Mouse (Mus musculus) embryonic fibroblast, embryonic 13.5 days (primary cell): ENCODE data around the gene Timm9. TPM values are rescaled to one million over a fixed set of nuclear protein-coding genes. Genes with fewer than 3 reads are reported as not detected.
A peak's percentile ranks its signal among the peaks of the same experiment; 100 is the strongest.

Source experiments
- H3K27ac ChIP-seq: 2 replicates; pipeline ENCODE4 v1.5.1; 2012; ENCODE audit warnings: low read length, control low read depth, inconsistent platforms; ENCODE audit not compliant: insufficient read depth
- H3K4me1 ChIP-seq: 2 replicates; pipeline ENCODE4 v1.6.1; 2011; ENCODE audit warnings: low read length; ENCODE audit not compliant: control insufficient read depth, insufficient read depth
- H3K4me3 ChIP-seq: 2 replicates; pipeline ENCODE4 v1.5.1; 2011; ENCODE audit warnings: mild to moderate bottlenecking, control low read depth, low read length; ENCODE audit not compliant: insufficient read depth
- CTCF ChIP-seq: IDR thresholded peaks from 2 replicates; pipeline ENCODE4 v1.5.1; 2011; ENCODE audit warnings: mild to moderate bottlenecking, control low read depth, low read length, moderate library complexity, borderline replicate concordance; ENCODE audit not compliant: insufficient read depth
- POLR2A ChIP-seq: IDR thresholded peaks from 2 replicates; pipeline ENCODE4 v1.6.1; 2011; ENCODE audit warnings: low read depth, mild to moderate bottlenecking, control low read depth, low read length, moderate library complexity
- polyA plus RNA-seq: library from polyadenylated mRNA; stranded (reverse); fragments of >200 nt; gene quantifications from 2 replicates; pipeline ENCODE4 v1.2.4, GENCODE M21; 2011; ENCODE audit warnings: low read depth; ENCODE audit not compliant: missing spikeins, insufficient read length

The Timm9 gene
- polyA plus RNA-seq = 34.0 and 35.6 TPM in 2 replicates

- Histone ChIP-seq H3K4me3 (peak within 1 kb of the TSS; percentile 84), H3K27ac (peak within 1 kb of the TSS; percentile 52; the same call in 1 of the 2 replicates), H3K4me1 (peaks cover 5% of the 10 kb centered on the region; the same call in 1 of the 2 replicates)
- TF ChIP-seq CTCF (no peak; the same call in 1 of the 2 replicates), POLR2A (peak; percentile 89)
These were observed at the start of gene Timm9, which contains the start of gene 2700049A03Rik for GRCm38 (mm10) chr12:71136130-71136973. Gene Timm9 (minus strand): TSS chr12:71136684. Gene 2700049A03Rik (plus strand): TSS chr12:71136848.

GRCm38 (mm10) chr12:71184396-71184795 is 47.9 kb upstream of the Timm9 start:
- H3K27ac ChIP-seq = no peak overlapping the region

DNA sequence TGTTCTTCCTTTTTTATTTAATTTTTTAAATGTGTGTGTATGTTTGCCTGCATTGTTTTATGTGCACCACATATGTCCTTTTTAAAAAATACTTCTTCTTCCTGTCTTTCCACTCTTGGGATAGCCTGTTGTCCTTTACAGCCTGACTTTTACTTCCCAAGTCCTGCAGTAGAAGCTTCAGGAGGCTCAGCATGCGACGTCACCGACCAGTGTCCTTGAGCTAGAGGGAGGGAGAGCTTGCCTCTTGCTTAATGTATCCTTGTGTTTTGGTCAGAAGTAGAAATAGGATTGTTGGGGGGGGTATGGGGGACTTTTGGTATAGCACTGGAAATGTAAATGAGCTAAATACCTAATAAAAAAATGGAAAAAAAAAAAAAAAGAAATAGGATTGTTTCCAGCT is 47.3 kb upstream of the Timm9 start:
- Histone ChIP-seq H3K4me3 (no peak overlapping the region), H3K4me1 (no peaks in the 10 kb centered on the region), H3K27ac (no peak overlapping the region)
- TF ChIP-seq CTCF = no peak
- no peak for TF ChIP-seq POLR2A

More at GRCm38 (mm10) chr12:71184396-71184795, 47.9 kb upstream of the Timm9 start:
- no peak for TF ChIP-seq CTCF
- TF ChIP-seq POLR2A = no peak
- H3K4me1 ChIP-seq = no peaks in the 10 kb centered on the region
- no peak overlapping the region for H3K4me3 ChIP-seq

GRCm38 (mm10) chr12:71169911-71170310 is 33.4 kb upstream of the Timm9 start:
- TF ChIP-seq CTCF (no peak), POLR2A (no peak)
- Histone ChIP-seq H3K27ac (no peak overlapping the region), H3K4me1 (no peaks in the 10 kb centered on the region), H3K4me3 (no peak overlapping the region)

GRCm38 (mm10) chr12:71164410-71164809 is 27.9 kb upstream of the Timm9 start:
- H3K27ac ChIP-seq = no peak overlapping the region
- H3K4me3 ChIP-seq = no peak overlapping the region
- H3K4me1 ChIP-seq = no peaks in the 10 kb centered on the region
- no peak for TF ChIP-seq CTCF
- no peak for TF ChIP-seq POLR2A

DNA sequence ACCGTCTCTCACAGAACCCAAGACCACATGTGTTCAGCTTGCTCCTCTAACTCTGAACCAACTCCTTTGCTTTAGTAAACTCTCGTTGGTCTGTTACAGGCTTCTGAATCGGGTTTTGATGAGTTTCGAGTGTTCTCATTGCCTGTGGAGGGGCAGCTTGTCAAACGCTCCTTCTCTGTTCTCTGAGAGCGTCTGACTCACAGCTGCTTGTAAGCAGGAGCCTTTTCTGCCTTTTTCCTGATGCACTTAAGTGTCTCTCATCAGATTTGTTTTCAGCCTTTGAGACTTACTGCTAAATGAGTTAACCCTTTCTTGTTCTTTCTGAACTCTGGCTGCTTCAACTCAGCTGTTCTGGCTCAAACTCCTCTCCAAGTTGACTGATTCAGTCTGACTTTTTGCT is 21.5 kb upstream of the Timm9 start:
- H3K4me1 ChIP-seq = peaks cover 3% of the 10 kb centered on the region; the same call in 1 of the 2 replicates
- H3K27ac ChIP-seq = no peak overlapping the region
- no peak overlapping the region for H3K4me3 ChIP-seq
- TF ChIP-seq POLR2A = no peak
- no peak for TF ChIP-seq CTCF

GRCm38 (mm10) chr12:71154979-71155378 is 18.5 kb upstream of the Timm9 start:
- Histone ChIP-seq H3K4me3 (no peak overlapping the region), H3K4me1 (peaks cover 3% of the 10 kb centered on the region; the same call in 1 of the 2 replicates), H3K27ac (no peak overlapping the region)
- no peak for TF ChIP-seq CTCF
- no peak for TF ChIP-seq POLR2A

GRCm38 (mm10) chr12:71150167-71150566 is 13.7 kb upstream of the Timm9 start:
- Histone ChIP-seq H3K27ac (no peak overlapping the region), H3K4me3 (no peak overlapping the region), H3K4me1 (peaks cover 1% of the 10 kb centered on the region; the same call in 1 of the 2 replicates)
- no peak for TF ChIP-seq POLR2A
- TF ChIP-seq CTCF = no peak

DNA sequence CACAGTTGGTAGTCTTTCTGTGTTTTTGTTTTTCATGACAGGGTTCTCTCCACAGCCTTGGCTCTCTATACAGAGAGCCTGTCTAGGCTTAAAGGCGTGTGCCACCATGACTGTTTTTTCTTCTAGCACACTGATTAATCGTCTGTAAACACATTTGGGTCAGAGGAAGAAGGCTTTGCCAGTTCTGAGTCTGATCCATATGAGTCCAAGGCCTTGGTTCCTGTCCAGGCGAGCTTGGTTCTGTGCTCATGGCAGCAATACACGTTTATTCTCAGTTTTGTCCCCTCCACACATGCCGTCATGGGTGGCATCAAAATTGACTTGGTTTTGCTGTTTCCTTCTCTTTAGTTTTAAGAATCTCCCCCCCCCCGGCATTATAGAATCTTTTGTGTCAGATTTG is 13.0 kb upstream of the Timm9 start:
- Histone ChIP-seq H3K4me1 (no peaks in the 10 kb centered on the region), H3K27ac (no peak overlapping the region), H3K4me3 (no peak overlapping the region)
- TF ChIP-seq POLR2A (no peak), CTCF (no peak)

DNA sequence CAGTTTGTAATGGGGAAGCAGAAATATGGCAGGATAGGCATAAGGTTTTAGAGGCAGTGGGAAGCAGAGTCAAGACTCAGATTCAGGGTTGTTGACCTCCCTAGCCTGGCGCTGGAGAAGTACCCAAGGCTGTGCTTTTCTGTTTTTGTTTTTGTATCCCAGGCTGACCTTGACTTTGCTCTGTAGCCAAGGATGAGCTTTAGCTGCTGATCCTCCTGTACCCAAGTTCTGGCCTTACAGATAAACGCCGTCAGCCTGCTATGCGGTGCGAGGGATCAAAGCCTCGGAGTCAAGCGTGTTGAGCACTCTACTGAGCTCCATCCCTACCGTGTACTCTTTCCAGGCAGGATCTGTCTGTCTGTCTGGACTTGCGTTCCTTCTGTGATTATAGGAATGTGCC is 12.3 kb upstream of the Timm9 start:
- Histone ChIP-seq H3K4me3 (no peak overlapping the region), H3K27ac (no peak overlapping the region), H3K4me1 (no peaks in the 10 kb centered on the region)
- TF ChIP-seq POLR2A (no peak), CTCF (no peak)
